18 mouse cellular contexts compared by ENCODE assay signal in the genomic region with DNA sequence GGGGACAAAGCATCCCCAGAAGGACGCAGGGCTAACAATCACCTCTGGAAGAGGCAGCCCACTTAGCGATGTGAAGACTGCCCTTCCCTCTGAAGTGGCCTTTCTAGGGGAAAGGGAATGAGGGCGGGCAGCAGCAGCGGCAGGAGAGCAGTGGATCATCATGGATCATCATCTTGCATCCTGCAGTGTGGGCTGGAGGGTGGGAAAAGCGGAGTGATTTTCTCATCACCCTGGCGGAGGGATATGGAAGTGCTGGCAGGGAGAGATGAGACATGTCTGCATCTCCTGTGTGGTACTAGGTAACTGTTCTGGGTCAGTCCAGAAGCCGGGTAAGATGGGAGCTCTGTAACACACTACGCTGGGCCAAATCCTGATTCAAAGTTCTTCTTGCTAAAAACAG. TPM values are rescaled to one million over a fixed set of nuclear protein-coding genes. Genes with fewer than 3 reads are reported as not detected.
DNase-seq lines count a peak whose midpoint lies in the region; ATAC-seq and TF ChIP-seq lines count a peak whose summit lies in the region.
"Had no signal": no experiment of that assay in that cellular context is flagged by ENCODE, and none has a peak within 500 bp of the region (broad histone marks: within the 10 kb centered on the region; RNA-seq: fewer than 3 reads in every experiment).

No protein-coding gene starts in this region.

- intact Hi-C loops in left cerebral cortex, adult 2 months (cut with DNase I), result no loop called here

- 0 out of 2 replicates have a peak, but pooled peaks cover 4% of the 10 kb centered on the region for H3K4me1 ChIP-seq in forebrain, embryonic 14.5 days (ENCODE audit: control insufficient read depth, insufficient read depth, low read length)
- H3K4me1 ChIP-seq in heart, embryonic 12.5 days (replicated peaks), result no peaks in the 10 kb centered on the region
- H3K4me1 ChIP-seq: heart, embryonic 15.5 days had no signal

- peak overlapping the region; percentile 21; the same call in 1 of the 2 replicates for H3K9ac ChIP-seq in forebrain, embryonic 14.5 days (ENCODE audit: low read length)
- H3K9ac ChIP-seq in heart, embryonic 12.5 days, result no peak overlapping the region
- H3K9ac ChIP-seq: heart, embryonic 15.5 days had no signal

- H3K36me3 ChIP-seq in forebrain, embryonic 14.5 days (ENCODE audit: control insufficient read depth, insufficient read depth, low read length), result no peaks in the 10 kb centered on the region
- no peaks in the 10 kb centered on the region for H3K36me3 ChIP-seq in heart, embryonic 12.5 days
- H3K36me3 ChIP-seq: heart, embryonic 15.5 days had no signal

- H3K9me3 ChIP-seq in forebrain, embryonic 14.5 days (replicated peaks; ENCODE audit: control insufficient read depth, low read length), result no peaks in the 10 kb centered on the region
- H3K9me3 ChIP-seq in heart, embryonic 12.5 days (replicated peaks), result no peaks in the 10 kb centered on the region
- H3K9me3 ChIP-seq: heart, embryonic 15.5 days had no signal

- H3K27me3 ChIP-seq in forebrain, embryonic 14.5 days (replicated peaks; ENCODE audit: control insufficient read depth, insufficient read depth, low read length), result no peaks in the 10 kb centered on the region
- no peaks in the 10 kb centered on the region for H3K27me3 ChIP-seq in heart, embryonic 12.5 days (replicated peaks)
- H3K27me3 ChIP-seq: heart, embryonic 15.5 days had no signal

- 64% methylated on average over 8 of the region's 8 CpGs for WGBS in forebrain, embryonic 14.5 days
- 65% methylated on average over 8 of the region's 8 CpGs for WGBS in heart, embryonic 12.5 days

- peak; percentile 19 for DNase-seq in cerebellum, adult 11 months
- no peak for DNase-seq in cerebellum, postnatal 4 days (ENCODE audit: low spot score in 2 of 2)
- DNase-seq in left cerebral cortex, adult 2 months (ENCODE audit: extremely low spot score in 1 of 2, low spot score in 2 of 2), result peak in 1 of 2 experiments; percentile 53
- DNase-seq in left cerebral cortex, adult 11 months (ENCODE audit: low spot score), result no peak
- DNase-seq in ZHBTc4 (ENCODE audit: low read depth, low spot score), result peak; percentile 39
- peak; percentile 32 for DNase-seq in forebrain, embryonic 14.5 days (ENCODE audit: low spot score)
- no peak for DNase-seq in adrenal gland, adult 8-10 months
- DNase-seq: embryo, embryonic 11 days; gastrocnemius, postnatal 10 days; layer of hippocampus, postnatal 36 days; lung, adult 18-20 months; thymus, adult 18-20 months had no signal

- no peak overlapping the region for H3K4me3 ChIP-seq in left cerebral cortex, adult 2 months
- H3K4me3 ChIP-seq in forebrain, embryonic 14.5 days (ENCODE audit: low read depth, low read length), result no peak overlapping the region
- no peak overlapping the region for H3K4me3 ChIP-seq in heart, embryonic 12.5 days
- H3K4me3 ChIP-seq: erythroblast, embryonic 14.5 days; heart, embryonic 15.5 days had no signal

- peak overlapping the region; percentile 80 for H3K27ac ChIP-seq in left cerebral cortex, adult 2 months
- H3K27ac ChIP-seq in forebrain, embryonic 14.5 days (ENCODE audit: low read depth, low read length), result peak overlapping the region; percentile 44; the same call in 1 of the 2 replicates
- no peak overlapping the region for H3K27ac ChIP-seq in heart, embryonic 12.5 days (ENCODE audit: poor library complexity, severe bottlenecking)
- H3K27ac ChIP-seq: heart, embryonic 15.5 days; kidney, postnatal 0 days had no signal

- ATAC-seq in forebrain, embryonic 14.5 days, result no peak
- ATAC-seq in heart, embryonic 12.5 days (ENCODE audit: insufficient number of reproducible peaks, low FRiP score), result no peak
- ATAC-seq: inflammation-experienced regulatory T-cells, adult 6 months had no signal

- peak; percentile 32 for TF ChIP-seq CTCF in left cerebral cortex, adult 2 months (IDR thresholded peaks at IDR 0.05)

- no peak overlapping the region for H3K4me2 ChIP-seq in forebrain, embryonic 14.5 days (ENCODE audit: low read length)
- H3K4me2 ChIP-seq in heart, embryonic 12.5 days, result no peak overlapping the region
- H3K4me2 ChIP-seq: heart, embryonic 15.5 days had no signal

RNA-seq across cellular contexts. Expression of a gene that starts 18.4 kb away (rescaled TPM):
- total RNA-seq in left cerebral cortex, adult 2 months (2021), result 100 to 1,000 TPM; 456 to 474 TPM
- 1.2 and 1.8 TPM in 2 replicates for polyA plus RNA-seq in forebrain, embryonic 14.5 days (2014; fragmentation: Nextera tagmentation; extraction: Ambion mirVana)
- total RNA-seq in adrenal gland, adult 8-10 months (2022), result 1 to 10 TPM; 2.6 to 3.2 (median 3.0) TPM
- 0.63 and 0.95 TPM in 2 replicates for polyA plus RNA-seq in heart, embryonic 12.5 days (2016; fragmentation: Nextera tagmentation; extraction: Ambion mirVana)
- total RNA-seq: megakaryocyte progenitor cell, adult 5-6 weeks had no signal
- polyA plus RNA-seq: erythroblast, embryonic 14.5 days had no signal

Comparison
In these comparisons a context has a peak if more than half of its experiments do, and no peak if none do; other contexts are left out.
1. DNase-seq: peak in cerebellum, adult 11 months (single experiment), ZHBTc4 (single experiment) and forebrain, embryonic 14.5 days (single experiment); none in cerebellum, postnatal 4 days (0 of 2), left cerebral cortex, adult 11 months (single experiment) and adrenal gland, adult 8-10 months (single experiment).
2. RNA of a gene that starts 18.4 kb away (total RNA-seq): 456 to 474 TPM in left cerebral cortex, adult 2 months; 2.6 to 3.2 TPM in adrenal gland, adult 8-10 months; every median in the first group is over 100 times any median in the second.